Mouse (Mus musculus): Measurements from ENCODE around the gene Cers1.

Cers1 gene

DNA sequence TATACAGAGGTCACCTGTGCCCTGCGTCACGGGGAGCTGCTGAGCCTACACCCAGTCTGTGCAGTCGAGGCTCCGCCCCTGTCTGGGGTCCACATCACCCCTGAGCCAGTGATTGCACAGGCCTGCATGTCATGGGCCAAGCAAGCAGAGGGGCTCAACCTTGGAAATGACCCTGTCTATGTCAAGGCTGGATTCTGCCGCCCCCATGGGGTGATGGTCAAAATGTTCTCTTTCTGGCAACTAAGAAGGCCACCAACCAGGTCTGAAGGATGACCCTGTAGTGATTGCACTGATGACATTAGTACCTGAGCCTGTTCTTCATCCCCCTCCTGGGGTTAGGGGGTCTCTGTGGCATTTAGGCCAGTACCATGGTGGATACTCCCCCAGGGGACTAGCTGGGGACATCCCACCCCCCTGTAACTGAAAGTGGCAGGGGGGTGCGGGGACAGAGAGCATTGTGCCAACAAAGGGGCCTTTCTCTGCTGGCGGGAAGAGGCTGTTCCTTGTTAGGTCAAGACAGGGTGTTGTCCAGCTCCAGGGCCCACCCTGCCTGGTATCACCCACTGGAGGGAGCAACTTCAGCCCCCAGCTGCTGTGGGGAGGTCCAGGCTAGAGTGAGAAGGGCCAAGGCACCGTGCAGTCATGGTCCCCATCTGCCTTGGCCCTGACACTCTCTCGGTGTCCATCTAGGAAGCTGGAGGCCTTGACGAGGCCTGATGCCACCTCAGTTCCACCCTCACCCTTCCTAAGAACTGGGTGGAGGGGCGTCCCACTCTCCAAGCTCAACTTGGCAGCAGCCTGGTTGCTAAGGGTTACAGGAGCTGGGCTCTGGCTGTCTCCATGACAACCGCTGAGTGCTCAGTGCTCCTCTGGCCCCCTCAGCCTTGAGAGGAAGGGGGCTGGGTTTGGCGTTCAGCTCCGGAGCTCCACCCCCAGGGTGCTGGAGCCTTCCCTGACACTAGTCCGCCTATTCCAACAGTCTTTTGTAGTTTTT lies 1.2 kb downstream of the Cers1 start:
- no peak for DNase-seq

DNA sequence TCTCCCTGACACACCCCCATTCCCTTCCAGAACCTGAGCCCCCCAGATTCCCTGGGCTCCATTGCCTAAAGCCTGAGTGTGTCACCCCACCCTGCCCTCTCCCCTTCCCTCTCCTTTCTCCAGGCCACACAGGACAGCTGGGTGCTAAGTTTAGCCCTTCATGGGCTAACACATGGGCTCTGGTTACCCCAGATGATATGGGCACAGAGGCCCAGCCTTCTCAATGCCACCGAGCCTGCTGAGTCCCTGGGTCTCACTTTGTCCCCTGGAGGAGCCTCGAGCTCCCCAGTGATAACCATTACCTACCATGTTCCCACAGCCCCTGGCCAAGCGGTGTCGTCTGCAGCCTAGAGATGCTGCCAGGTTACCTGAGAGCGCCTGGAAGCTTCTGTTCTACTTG lies 2.3 kb downstream of the Cers1 start:
- no peak for DNase-seq

DNA sequence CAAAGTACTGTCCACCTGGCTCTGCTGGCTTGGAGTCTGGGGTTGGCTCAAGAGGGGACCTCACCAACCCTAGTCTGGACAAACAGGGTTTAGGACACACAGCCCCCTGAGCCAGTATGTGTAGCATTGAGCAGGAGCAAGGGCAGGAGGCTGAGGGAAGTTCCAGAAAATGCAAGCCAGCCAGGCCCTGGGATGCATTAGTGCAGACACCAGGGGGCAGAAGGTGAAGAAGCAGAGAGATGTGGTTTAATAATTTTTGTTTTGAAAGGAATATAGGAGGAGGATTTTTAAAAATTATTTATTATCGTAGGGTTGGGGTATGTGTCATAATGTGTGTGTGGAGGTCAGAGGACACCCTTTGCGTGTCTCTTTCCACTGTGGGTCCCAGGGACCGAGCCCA lies 8.1 kb downstream of the Cers1 start:
- DNase-seq = no peak

DNA sequence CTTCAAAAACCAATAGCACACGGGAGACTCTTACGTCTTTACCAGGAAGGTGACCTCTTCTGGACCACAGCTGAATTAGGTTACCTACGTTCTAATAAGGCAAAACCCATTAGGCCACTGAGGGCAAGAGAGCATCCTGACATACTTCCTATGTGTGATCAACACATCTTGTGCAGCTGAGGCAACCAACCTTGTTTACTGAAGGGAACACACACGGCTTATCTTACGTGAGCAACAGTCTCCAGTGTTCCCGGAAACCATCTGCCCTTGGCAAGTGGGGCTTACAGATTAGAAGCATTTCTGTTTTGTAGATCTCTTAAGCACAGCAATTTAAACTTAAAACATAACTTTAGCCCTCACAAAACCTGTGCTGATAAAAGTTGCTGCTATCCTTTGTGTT lies 11.9 kb downstream of the Cers1 start:
- no peak for DNase-seq

DNA sequence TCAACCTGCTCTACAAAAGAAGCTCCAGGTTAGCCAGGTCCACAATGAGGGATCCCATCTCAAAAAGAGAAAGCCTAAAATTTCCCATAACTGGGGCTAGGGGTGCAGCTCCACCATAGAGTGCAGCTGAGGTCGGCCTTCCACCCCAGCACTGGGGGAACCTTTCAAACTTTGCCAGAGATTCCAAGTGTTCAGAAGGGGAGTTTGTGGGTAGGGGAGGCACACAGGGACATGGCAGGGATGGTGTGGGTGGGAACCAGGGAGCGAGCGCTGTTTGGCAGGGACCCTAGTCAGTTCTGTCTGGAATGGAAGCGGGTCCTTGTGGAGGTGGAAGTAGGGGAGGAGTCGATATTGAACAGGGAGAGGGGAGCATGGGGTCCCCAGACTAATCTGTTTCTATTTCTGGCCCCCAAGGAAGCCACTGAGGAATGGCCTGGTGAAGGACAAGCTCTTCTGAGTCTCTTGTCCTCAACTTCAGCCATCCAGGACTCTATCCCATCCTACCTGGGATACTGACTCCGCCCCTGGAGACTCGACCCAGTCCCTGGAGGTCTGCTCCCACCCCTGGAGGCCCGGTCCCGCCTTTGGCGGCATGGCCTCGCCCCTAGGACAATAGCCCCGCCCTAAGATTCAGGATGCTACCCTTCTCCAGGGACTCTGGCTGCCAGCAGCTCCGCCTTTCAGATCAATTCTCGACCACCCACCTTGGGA lies 13.7 kb downstream of the Cers1 start, which contains the start of gene Gdf1:
Gdf1 (plus strand) TSS at position 694 of the 711 bp plus-strand sequence.
- DNase-seq = no peak

DNA sequence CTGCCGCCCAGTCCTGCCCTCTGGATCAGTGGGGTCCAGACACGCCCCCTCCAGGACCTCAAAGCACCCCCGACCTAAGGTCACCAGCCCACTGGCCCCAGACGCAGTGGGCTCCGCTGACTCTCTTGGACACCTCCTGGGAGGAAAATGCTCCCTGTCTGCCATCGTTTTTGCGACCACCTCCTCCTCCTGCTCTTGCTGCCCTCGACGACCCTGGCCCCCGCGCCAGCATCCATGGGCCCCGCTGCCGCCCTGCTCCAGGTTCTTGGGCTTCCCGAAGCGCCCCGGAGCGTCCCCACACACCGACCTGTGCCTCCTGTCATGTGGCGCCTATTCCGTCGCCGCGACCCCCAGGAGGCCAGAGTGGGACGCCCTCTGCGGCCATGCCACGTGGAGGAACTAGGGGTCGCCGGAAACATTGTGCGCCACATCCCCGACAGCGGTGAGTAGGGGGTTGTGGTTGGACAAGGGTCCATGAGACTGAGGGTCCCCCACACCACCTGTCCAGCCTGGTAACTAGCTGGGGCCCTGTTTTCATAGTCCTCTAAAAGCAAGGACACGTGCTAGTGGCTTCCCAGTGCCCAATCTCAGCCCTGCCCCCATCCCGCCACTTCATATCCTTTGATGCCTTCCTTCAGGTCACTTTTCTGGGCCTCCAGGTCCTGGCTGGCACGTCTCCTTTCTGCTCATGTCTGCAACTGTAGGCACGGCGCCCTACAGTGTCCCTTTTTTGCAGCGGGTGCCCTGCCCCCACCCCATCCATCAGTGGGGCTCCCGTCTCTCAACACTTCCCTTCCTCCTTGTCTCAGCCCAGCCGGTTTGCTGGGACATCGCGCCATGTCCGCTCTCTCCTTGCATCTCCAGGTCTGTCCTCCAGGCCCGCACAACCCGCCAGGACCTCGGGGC lies 14.5 kb downstream of the Cers1 start:
- no peak for DNase-seq

DNA sequence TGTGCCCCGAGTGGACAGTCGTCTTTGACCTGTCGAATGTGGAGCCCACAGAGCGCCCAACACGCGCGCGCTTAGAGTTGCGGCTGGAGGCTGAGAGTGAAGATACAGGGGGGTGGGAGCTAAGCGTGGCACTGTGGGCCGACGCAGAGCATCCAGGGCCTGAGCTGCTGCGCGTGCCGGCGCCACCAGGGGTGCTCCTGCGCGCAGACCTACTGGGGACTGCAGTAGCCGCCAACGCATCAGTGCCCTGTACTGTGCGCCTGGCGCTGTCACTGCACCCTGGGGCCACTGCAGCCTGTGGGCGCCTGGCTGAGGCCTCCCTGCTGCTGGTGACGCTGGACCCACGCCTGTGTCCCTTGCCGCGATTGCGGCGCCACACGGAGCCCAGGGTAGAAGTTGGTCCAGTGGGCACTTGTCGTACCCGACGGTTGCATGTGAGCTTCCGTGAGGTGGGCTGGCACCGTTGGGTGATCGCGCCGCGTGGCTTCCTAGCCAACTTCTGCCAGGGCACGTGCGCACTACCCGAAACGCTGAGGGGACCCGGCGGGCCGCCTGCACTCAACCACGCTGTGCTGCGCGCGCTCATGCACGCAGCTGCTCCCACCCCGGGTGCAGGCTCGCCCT lies 15.3 kb downstream of the Cers1 start:
- DNase-seq = peak; percentile 49

DNA sequence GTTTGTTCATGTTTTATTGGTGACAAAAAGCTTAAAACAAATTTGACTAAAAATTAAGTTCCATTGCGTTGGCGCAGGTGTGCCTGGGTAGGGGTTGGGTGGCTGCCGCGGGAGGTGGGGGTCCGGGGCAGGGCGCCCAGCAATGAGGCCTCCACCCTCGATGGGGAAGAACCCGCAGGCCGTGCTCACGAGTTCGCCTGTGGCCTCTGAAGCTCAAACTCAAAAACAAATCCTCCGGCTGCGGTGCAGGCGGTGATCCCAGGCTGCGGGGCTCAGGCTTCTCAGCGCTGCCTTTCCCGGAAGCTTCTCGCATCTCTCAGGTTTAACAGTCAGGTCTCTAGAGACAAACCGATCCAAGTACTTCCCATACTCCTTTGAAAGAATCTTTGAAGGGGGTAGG lies 16.0 kb downstream of the Cers1 start:
- no peak for DNase-seq

DNA sequence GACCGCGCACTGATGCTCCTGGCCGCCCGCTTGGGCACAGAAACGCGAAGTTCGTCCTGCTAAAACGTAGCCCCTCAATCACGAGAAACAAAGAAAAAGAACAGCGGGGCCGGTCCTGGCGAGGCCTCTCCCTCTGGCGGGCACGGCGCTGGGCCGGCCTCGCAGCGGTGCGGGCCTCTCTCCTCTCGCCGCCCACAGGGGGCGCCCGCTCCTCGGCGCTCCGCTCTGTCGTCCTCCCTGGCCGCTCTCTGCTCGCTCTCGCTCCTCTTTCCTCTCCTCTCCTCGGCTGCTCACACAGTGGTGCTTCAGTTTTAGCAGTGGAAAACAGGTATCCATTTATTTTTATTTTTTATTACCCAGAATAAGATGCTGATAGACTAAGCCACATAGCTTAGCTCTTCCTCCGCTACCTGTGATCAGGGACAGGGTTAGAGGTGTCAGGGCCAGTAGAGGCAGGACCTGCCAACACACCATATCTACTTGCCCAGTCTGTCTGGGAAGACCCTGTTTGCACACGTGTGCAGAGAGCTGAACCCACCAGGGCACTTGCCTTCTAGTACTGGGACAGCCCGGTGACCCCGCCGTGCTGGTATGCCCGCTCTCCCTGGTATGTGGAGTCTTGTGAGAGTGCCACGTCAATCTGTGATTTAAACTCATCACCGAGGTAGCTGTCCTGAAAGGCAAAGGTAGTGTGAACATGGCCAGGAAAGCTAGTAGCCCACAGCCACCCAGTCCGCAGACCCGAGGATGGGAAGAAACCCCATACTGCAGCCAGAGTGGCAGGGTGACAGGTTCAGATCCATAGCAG lies 16.7 kb downstream of the Cers1 start:
- DNase-seq = peak; percentile 42

DNA sequence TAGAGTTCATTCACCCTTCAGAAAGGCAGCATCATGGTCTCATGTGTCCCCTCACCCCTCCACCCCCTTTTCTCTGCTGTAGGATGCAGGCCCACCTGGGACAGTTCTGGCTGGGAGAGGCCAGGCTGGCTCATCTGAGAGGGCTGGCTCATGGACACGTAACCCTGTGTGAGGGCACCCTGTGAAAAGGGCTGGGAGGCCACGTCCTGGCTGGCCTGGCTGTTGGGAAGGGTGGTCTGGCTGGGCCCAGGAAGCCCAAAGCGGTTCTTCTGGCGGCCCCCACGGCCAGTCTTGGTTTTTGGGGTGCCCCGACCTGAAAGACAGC lies 17.3 kb downstream of the Cers1 start:
- DNase-seq = no peak

DNA sequence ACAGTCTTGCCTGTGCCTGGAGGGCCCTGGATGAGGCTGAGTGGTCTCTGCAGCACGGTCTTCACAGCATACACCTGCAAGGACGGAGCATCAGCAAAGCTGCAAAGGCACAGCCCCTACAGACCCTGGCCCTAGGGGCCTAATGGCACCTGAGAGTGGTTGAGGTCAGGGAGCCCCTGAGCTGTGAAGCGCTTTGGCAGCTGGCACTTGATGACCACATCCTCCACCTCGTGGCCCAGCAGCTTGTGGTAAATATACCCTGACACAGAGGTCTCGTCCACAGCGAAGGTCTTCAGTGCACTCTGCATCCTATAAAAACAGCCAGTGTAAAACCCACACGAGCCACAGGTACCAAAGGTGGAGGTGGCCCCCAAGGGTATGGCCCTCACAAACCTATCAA lies 23.4 kb downstream of the Cers1 start:
- DNase-seq = no peak

DNA sequence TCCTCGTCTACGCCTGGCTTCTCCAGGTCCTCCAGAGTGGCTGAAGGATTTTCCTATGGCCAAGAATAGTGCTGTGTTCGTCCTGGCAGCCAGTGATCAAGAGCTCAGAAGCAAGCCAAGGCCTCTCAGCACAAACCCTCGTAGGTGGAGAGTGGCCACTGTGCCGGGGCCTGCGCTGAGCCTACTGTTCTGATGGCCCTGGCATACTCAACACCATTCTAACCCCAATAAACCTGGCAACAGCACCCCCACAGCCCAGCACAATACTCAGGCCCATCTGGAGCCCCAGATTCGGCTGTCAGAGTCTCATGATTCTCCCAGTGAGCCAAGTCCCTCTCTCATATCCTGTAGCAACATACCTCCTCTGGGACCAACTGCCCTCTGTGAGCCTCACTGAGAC lies 25.1 kb downstream of the Cers1 start:
- DNase-seq = no peak

DNA sequence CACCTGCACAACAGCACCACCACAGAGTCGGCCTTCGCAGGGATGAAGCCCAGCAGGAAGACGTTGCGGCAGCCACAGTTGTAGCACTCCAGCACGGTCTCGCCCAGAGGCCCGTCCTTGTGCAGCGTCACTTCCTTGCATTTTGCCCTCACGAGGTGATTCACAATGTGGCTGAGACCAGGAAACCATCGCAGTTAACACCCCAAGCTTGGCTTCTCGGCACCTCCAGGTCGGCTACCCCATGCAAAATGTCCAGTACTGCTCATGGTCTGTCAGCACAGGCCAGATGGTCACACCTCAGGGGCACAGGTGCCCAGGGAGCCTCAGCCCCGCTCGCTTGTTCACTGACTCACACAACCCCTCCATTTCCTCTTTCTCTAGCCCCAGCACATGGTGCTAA lies 26.4 kb downstream of the Cers1 start:
- DNase-seq = no peak

DNA sequence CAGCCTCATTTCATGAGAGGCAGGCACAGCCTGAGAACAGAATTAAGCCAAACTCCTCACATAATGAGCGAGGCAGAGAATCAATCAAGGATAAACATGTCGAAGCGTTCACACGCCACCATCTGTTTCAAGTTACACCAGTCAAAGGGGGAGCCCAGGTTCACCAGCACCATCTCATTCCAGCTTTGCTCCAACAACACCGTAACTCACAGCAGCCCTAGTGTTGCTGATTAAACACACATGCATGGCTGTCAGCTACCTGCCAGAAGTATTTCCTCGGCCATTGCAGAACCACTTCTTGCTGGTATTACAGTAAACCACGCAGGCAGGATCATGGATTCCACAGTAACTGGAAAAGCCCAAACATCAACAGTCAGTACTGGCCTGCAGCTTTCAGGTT lies 27.5 kb downstream of the Cers1 start:
- no peak for DNase-seq

DNA sequence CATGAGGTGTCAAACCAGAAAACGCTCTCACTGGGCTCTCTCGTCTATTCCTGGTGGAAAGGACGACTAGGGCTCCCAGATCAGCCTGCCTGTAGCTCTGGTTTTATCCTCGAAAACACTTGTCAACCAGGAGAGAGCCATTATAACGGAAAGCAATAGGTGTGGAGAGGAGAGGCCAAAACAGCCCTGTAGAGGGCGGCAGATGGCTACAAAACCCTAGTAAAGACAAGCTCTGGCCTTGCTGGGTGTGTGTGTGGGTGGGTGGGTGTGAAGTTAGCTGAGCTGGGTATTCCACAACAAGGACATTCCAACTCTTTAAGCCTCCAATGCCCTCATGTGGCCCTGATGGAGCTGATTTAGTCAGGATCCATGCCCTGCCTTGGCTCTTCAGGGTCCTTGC lies 28.1 kb downstream of the Cers1 start:
- DNase-seq = peak; percentile 68

DNA sequence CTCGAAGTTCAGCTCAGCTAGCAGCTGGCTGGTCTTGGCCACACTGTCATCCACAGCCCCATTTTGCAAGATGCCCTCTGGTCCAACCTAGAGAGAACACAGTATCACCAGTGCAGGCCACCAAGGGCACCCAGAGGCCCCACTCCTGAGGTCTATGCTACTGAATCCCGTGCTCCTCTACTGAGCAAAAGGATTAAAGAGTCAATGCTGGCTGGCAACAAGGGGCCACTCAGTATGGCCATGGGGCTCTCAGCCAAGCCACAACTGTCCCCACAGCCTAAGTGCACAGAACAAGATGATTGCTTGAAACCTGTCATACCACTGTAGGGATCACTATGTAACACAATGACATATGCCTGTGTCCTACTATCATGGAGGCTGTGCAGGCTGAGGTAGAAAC lies 28.7 kb downstream of the Cers1 start:
- DNase-seq = no peak

DNA sequence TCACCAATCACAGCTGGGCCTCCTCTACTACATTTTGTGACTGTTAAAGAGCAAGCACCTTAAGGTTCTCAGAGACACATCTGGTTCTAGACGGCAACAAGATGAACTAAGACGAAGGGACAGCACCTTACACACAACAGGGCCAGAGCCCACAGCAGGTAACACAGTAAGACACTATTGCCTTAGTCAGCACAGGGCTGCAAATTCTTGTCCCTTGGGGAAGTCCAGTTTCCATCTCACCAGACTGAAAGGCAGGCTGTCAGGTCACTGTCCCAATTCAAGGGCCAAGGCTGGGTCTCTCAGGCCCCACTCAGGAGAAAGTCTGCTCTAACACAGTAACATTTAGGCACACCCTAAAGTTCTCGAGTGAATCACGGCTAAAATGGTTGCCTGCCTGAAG lies 31.9 kb downstream of the Cers1 start:
- DNase-seq = no peak

DNA sequence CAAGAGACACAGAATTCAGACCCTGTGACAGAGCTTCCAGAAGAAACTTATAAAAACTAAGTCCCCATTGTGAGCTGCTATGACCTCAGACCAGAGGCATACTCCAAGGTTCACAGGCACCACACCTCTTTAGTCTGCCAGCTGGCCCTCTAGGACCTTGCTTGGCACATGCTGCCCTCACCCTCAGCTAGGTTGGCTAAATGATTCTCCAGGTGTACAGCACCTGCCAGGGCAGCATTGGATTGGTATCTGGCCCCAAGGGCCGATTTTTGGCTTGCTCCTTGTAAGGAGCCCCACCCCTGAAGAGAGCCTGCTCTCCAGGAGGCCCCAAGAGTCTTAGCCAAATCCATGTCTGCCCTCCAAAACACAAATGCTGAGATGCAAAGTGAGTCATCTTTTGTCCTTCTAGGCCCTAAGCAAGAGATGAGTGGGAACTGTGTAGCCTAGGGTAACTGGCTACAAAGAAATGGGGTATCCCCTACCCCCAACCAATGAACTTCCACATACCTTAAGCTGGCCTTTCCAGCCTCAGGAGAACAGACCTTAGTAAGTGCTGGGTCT lies 32.4 kb downstream of the Cers1 start:
- DNase-seq = no peak

DNA sequence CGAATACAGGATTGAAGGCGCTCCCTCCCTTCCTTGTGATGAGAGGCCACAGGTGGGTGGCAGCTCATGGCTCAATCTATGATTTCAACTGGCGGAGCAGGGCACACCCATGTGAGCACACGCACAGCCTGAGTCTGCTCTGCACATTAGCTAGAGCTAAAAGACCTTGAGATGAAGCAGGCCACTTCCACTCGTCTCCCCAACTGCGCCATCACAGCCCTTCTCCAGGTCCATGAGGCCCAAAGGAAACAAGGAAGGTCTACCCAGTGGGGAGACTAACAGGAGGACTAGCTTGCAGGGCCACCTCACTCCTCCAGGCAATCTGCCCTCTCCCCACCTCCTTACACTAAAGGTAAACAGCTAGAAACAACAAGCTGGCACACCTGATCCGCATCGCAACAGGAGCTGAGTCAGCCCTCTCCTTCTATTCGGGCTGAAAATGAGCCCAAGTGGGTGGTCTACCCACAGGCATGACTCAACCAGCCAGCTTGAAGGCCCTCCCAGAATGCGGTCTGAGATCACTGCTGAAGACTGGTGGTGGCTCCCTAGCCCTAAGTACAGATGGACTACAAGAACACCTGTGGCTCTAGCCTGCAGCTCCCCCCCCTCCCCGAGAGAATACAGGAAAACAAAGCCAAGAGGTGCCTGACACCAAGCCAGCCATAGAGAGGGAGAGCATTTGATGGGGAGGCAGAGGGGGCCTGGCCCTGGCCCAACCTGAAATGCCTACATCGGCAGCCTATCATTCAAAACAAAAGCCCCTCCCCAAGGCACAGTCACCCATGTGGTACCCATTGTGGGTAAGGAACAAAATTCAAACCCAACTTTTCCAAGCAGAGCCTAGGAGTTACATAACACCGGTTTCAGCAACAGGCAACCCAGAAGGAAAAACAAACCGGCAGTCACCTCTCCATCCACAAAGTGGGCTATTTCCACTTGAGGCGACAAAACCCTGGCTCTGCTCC lies 35.7 kb downstream of the Cers1 start:
- peak; percentile 26 for DNase-seq

DNA sequence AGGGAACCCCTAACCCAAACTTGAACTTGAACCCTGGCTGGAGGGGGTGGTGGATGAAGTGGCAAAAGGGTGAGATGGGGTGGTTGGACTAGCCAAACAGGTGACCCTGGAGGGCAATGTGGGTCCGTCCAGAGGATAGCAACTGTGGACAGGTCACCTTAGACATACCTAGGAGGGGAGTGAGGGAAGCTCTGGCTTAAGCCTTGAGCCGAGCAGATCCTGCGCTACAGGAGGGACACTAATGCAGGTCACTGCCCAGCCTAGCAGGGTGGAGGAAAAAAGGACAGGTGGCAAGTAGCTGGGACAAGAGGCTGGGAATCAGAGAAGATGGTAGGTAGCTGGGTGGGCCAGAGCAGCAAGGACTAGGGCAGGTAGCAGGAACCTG lies 36.4 kb downstream of the Cers1 start:
- no peak for DNase-seq

All from thymus, postnatal 4 days (tissue).